Mouse (Mus musculus) ES-E14 (cell line): ENCODE measurements around the gene Ppdpf. TPM values are rescaled to one million over a fixed set of nuclear protein-coding genes. Genes with fewer than 3 reads are reported as not detected.
"Not testable (repeated sequence)": the region's sequence is repeated elsewhere in the genome, so short reads cannot be mapped to it uniquely, and the experiment has no call there.

ENCODE experiments used
- DNase-seq: peaks from one replicate; pipeline ENCODE4 v3.0.0-alpha.2; 2013; ENCODE audit warnings: low read depth, low spot score
- H3K27ac ChIP-seq: 2 replicates; pipeline ENCODE4 v1.5.1; 2012; ENCODE audit warnings: low read depth, mild to moderate bottlenecking, low read length, moderate library complexity, mixed read lengths; ENCODE audit not compliant: poor library complexity, insufficient read depth, severe bottlenecking
- H3K36me3 ChIP-seq: 2 replicates; pipeline ENCODE4 v1.6.1; 2012; ENCODE audit warnings: mild to moderate bottlenecking, low read length, moderate library complexity, mixed read lengths; ENCODE audit not compliant: control insufficient read depth, poor library complexity, insufficient read depth, severe bottlenecking
- H3K4me1 ChIP-seq, 2 experiments: fragments of 150-350 bp in 1 of 2; sonication (generic) in 1 of 2; 2 replicates each; pipeline ENCODE4 v1.6.1; 2012; ENCODE audit warnings: low read length in 2 of 2, mild to moderate bottlenecking in 1 of 2, mixed read lengths in 1 of 2; ENCODE audit not compliant: control insufficient read depth in 2 of 2, insufficient read depth in 2 of 2, poor library complexity in 1 of 2
- H3K4me3 ChIP-seq, 2 experiments: fragments of 150-350 bp in 1 of 2; sonication (generic) in 1 of 2; 2 replicates each; pipeline ENCODE4 v1.5.1; 2012; ENCODE audit warnings: low read length in 2 of 2, low read depth in 1 of 2, mild to moderate bottlenecking in 1 of 2, mixed read lengths in 1 of 2; ENCODE audit not compliant: insufficient read depth in 1 of 2, poor library complexity in 1 of 2, severe bottlenecking in 1 of 2
- H3K9ac ChIP-seq: 2 replicates; pipeline ENCODE4 v1.6.1; 2012; ENCODE audit warnings: low read depth, mild to moderate bottlenecking, low read length, mixed read lengths; ENCODE audit not compliant: poor library complexity, insufficient read depth, severe bottlenecking
- H3K9me3 ChIP-seq: fragments of 150-350 bp; sonication (generic); 2 replicates; pipeline ENCODE4 v1.6.1; 2012; ENCODE audit warnings: low read depth, mild to moderate bottlenecking, low read length; ENCODE audit not compliant: control insufficient read depth, insufficient read depth
- CHD2 ChIP-seq: IDR thresholded peaks from 2 replicates; pipeline ENCODE4 v1.6.1; 2014; ENCODE audit warnings: mild to moderate bottlenecking, low read depth, low read length, inconsistent platforms
- HCFC1 ChIP-seq: IDR thresholded peaks from 2 replicates; pipeline ENCODE4 v1.6.1; 2012; ENCODE audit warnings: low read length, inconsistent platforms, borderline replicate concordance; ENCODE audit not compliant: insufficient read depth
- MAFK ChIP-seq: IDR thresholded peaks from 2 replicates; pipeline ENCODE4 v1.6.1; 2014; ENCODE audit warnings: mild to moderate bottlenecking, low read depth, low read length, inconsistent platforms; ENCODE audit not compliant: insufficient read depth
- ZC3H11A ChIP-seq: IDR thresholded peaks from 2 replicates; pipeline ENCODE4 v1.6.1; 2012; ENCODE audit warnings: low read depth, mild to moderate bottlenecking, inconsistent platforms, low read length, borderline replicate concordance
- ZNF384 ChIP-seq: IDR thresholded peaks from 2 replicates; pipeline ENCODE4 v1.6.1; 2012; ENCODE audit warnings: low read depth, low read length, inconsistent platforms
- in situ Hi-C, 2 experiments: fragments of 600-800 bp; cut with MboI; formaldehyde crosslinking; loops; one replicate each; pipeline ENCODE4 v1.15.1; 2025; ENCODE audit warnings: low sequenced_read_pairs in 2 of 2, inconsistent platforms in 1 of 2; ENCODE audit not compliant: unreplicated experiment in 2 of 2
- total RNA-seq: library from RNA; depleted of rRNA; stranded (reverse); fragments of 300-350 nt; gene quantifications from 2 replicates; pipeline ENCODE4 v1.2.3, GENCODE M21; 2012

Ppdpf gene
- total RNA-seq, 1 experiment, result 71.8 TPM

GRCm38 (mm10) chr2:181186635-181187034 is 412 bp upstream of the Ppdpf start:
- peaks cover 6% of the 10 kb centered on the region; the same call in 1 of the 2 replicates for H3K36me3 ChIP-seq
- peaks cover 2 to 4% of the 10 kb centered on the region in 2 experiments; a peak in 2 of 4 replicates for H3K4me1 ChIP-seq
- in situ Hi-C loops, result no loop called here
- no peak for TF ChIP-seq CHD2
- TF ChIP-seq HCFC1, result 0 out of 2 replicates have a peak, but pooled peaks have one; percentile 40
- peak; percentile 86 for TF ChIP-seq ZC3H11A
- TF ChIP-seq ZNF384, result no peak
- no peak for TF ChIP-seq MAFK
- H3K9ac ChIP-seq, result peak overlapping the region; percentile 84
- H3K9me3 ChIP-seq, result no peaks in the 10 kb centered on the region
- H3K27ac ChIP-seq, result peak overlapping the region; percentile 92
- peak; percentile 86 for DNase-seq
- peak overlapping the region; percentile 74 to 81 for H3K4me3 ChIP-seq

GRCm38 (mm10) chr2:181188681-181189080 is 1.6 kb downstream of the Ppdpf start:
- peak; percentile 79 for DNase-seq
- H3K27ac ChIP-seq, result peak overlapping the region; percentile 88
- peaks cover 2 to 4% of the 10 kb centered on the region in 2 experiments; a peak in 2 of 4 replicates for H3K4me1 ChIP-seq
- peak overlapping the region; percentile 20 to 81 for H3K4me3 ChIP-seq
- H3K9me3 ChIP-seq, result no peaks in the 10 kb centered on the region
- H3K9ac ChIP-seq, result peak overlapping the region; percentile 56; the same call in 1 of the 2 replicates
- peaks cover 6% of the 10 kb centered on the region; the same call in 1 of the 2 replicates for H3K36me3 ChIP-seq
- in situ Hi-C loops, result no loop called here
- TF ChIP-seq CHD2 (no peak), HCFC1 (no peak), ZC3H11A (no peak), MAFK (no peak)

DNA sequence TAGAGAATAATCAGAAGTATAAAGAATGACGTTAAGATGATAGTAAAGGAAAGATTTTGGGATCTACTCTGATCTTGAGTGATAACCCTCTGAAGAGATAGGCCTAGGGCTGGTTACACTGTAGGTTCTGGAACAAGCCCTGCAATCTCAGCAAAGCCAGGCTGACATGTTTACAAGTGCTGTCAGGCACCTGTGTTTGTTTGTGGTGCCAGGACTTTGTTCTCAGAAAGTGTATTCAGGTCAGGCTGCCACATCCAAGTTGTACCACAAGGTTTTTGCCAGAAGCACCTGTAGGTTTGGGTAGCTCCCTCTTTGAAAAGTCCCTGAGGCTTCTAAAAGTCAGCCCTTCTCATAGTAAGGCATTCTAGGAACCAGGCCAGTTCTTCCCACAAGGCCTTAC is 2.3 kb downstream of the Ppdpf start:
- Histone ChIP-seq H3K4me1 (peaks cover 2 to 4% of the 10 kb centered on the region in 2 experiments; a peak in 2 of 4 replicates), H3K9ac (peak overlapping the region; percentile 38; the same call in 1 of the 2 replicates), H3K4me3 (peak overlapping the region in 1 of 2 experiments; percentile 32; a peak in 1 of 4 replicates), H3K9me3 (no peaks in the 10 kb centered on the region), H3K27ac (peak overlapping the region; percentile 88; the same call in 1 of the 2 replicates), H3K36me3 (peaks cover 6% of the 10 kb centered on the region; the same call in 1 of the 2 replicates)
- DNase-seq, result no peak
- TF ChIP-seq HCFC1 (no peak), CHD2 (no peak), MAFK (no peak), ZNF384 (no peak), ZC3H11A (no peak)
- in situ Hi-C loops, result no loop called here

DNA sequence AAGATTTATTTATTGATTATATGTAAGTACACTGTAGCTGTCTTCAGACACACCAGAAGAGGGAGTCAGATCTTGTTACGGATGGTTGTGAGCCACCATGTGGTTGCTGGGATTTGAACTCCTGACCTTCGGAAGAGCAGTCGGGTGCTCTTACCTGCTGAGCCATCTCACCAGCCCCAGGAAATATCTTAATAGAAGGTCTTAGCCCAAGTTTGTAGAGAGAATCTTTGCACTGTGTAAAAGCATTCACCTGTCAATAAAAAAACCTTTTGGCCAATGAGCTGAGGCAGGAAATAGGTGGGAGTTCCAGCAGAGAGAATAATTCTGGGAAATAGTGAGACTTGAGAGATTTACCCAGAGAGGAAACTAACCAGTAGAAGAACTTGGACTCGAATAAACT is 4.3 kb downstream of the Ppdpf start:
- H3K27ac ChIP-seq, H3K4me1 ChIP-seq, DNase-seq, H3K4me3 ChIP-seq, H3K36me3 ChIP-seq, H3K9ac ChIP-seq, H3K9me3 ChIP-seq, in situ Hi-C loops: not testable (repeated sequence)

GRCm38 (mm10) chr2:181191936-181192335 is 4.9 kb downstream of the Ppdpf start:
- no peak for TF ChIP-seq CHD2
- no peak for TF ChIP-seq HCFC1
- TF ChIP-seq MAFK, result no peak
- no peak for TF ChIP-seq ZC3H11A
- TF ChIP-seq ZNF384, result no peak
- no peak overlapping the region for H3K4me3 ChIP-seq
- H3K9ac ChIP-seq, result no peak overlapping the region
- in situ Hi-C loops, result no loop called here
- H3K4me1 ChIP-seq, result peaks cover 2 to 4% of the 10 kb centered on the region in 2 experiments; a peak in 2 of 4 replicates
- peak overlapping the region; percentile 7; the same call in 1 of the 2 replicates for H3K27ac ChIP-seq
- H3K36me3 ChIP-seq, result peaks cover 6% of the 10 kb centered on the region; the same call in 1 of the 2 replicates
- no peaks in the 10 kb centered on the region for H3K9me3 ChIP-seq
- DNase-seq, result no peak
